Mouse (Mus musculus) erythroblast, adult 5-6 weeks (primary cell): ENCODE data around the gene Cd80. TPM values are rescaled to one million over a fixed set of nuclear protein-coding genes. Genes with fewer than 3 reads are reported as not detected.

Experiments
- ATAC-seq: replicated peaks from 2 replicates; pipeline ENCODE4 v1.8.0; 2016; ENCODE audit warnings: moderate number of reproducible peaks, mild to moderate bottlenecking, moderate TSS enrichment, inconsistent platforms; ENCODE audit not compliant: poor library complexity, low FRiP score, severe bottlenecking
- total RNA-seq, 2 experiments: library from RNA; stranded (forward) in 1 of 2; stranded (reverse) in 1 of 2; fragments of 150-400 nt in 1 of 2; fragments of 200-764, 138-1000 nt in 1 of 2; gene quantifications; 2 replicates each; pipeline versions ENCODE4 v1.2.3 to v1.2.4; 2015 to 2017; ENCODE audit warnings: low replicate concordance in 2 of 2

The Cd80 gene
- total RNA-seq (2015; ENCODE audit: low replicate concordance) (not detected in 2 replicates), total RNA-seq (2017; ENCODE audit: low replicate concordance) (0.77 and 0.98 TPM in 2 replicates)

GRCm38 (mm10) chr16:38455511-38456418 is at the start of gene Cd80:
Gene Cd80, plus strand, starts transcription at chr16:38455561.
- no peak for ATAC-seq

- ATAC-seq, result no peak
Measured at GRCm38 (mm10) chr16:38406293-38406692, 49.1 kb upstream of the Cd80 start.

- ATAC-seq, result no peak
Measured at GRCm38 (mm10) chr16:38406708-38407107, 48.7 kb upstream of the Cd80 start.

GRCm38 (mm10) chr16:38407584-38407983 is 47.8 kb upstream of the Cd80 start:
- no peak for ATAC-seq

GRCm38 (mm10) chr16:38408416-38408815 is 46.9 kb upstream of the Cd80 start:
- ATAC-seq, result no peak

- ATAC-seq, result no peak
Measured at GRCm38 (mm10) chr16:38414953-38415352, 40.4 kb upstream of the Cd80 start.

- no peak for ATAC-seq
Measured at GRCm38 (mm10) chr16:38425374-38425773, 30.0 kb upstream of the Cd80 start.

GRCm38 (mm10) chr16:38425799-38426198 is 29.6 kb upstream of the Cd80 start:
- no peak for ATAC-seq

- no peak for ATAC-seq
Measured at GRCm38 (mm10) chr16:38431446-38432185, 23.7 kb upstream of the Cd80 start.

- no peak for ATAC-seq
Measured at GRCm38 (mm10) chr16:38432498-38433425, 22.6 kb upstream of the Cd80 start, which contains the start of gene Pla1a. Gene Pla1a, minus strand, starts transcription at chr16:38433145.

GRCm38 (mm10) chr16:38433514-38433913 is 21.8 kb upstream of the Cd80 start:
- ATAC-seq, result no peak

- no peak for ATAC-seq
Measured at GRCm38 (mm10) chr16:38434295-38434795, 21.0 kb upstream of the Cd80 start.

- ATAC-seq, result no peak
Measured at GRCm38 (mm10) chr16:38439190-38439589, 16.2 kb upstream of the Cd80 start.

- no peak for ATAC-seq
Measured at GRCm38 (mm10) chr16:38440403-38440802, 15.0 kb upstream of the Cd80 start.

GRCm38 (mm10) chr16:38441611-38442010 is 13.8 kb upstream of the Cd80 start:
- ATAC-seq, result no peak

GRCm38 (mm10) chr16:38442216-38442615 is 13.1 kb upstream of the Cd80 start:
- no peak for ATAC-seq

- ATAC-seq, result no peak
Measured at GRCm38 (mm10) chr16:38443721-38444464, 11.5 kb upstream of the Cd80 start.

GRCm38 (mm10) chr16:38445046-38445445 is 10.3 kb upstream of the Cd80 start:
- no peak for ATAC-seq

GRCm38 (mm10) chr16:38445576-38445975 is 9.8 kb upstream of the Cd80 start:
- no peak for ATAC-seq
